ENCODE assay signal across 17 mouse cellular contexts in genomic region chr17:85928543-85928942, GRCm38 (mm10).
DNase-seq lines count a peak whose midpoint lies in the region; ATAC-seq lines count a peak whose summit lies in the region.
"Had no signal": no experiment of that assay in that cellular context is flagged by ENCODE, and none has a peak within 500 bp of the region (broad histone marks: within the 10 kb centered on the region; RNA-seq: fewer than 3 reads in every experiment).

No protein-coding gene starts in this region.

- H3K9me3 ChIP-seq in kidney, embryonic 15.5 days (replicated peaks) = no peaks in the 10 kb centered on the region
- no peaks in the 10 kb centered on the region for H3K9me3 ChIP-seq in limb, embryonic 12.5 days
- H3K9me3 ChIP-seq: heart, embryonic 10.5 days; midbrain, embryonic 12.5 days had no signal

- no peaks in the 10 kb centered on the region for H3K36me3 ChIP-seq in kidney, embryonic 15.5 days
- H3K36me3 ChIP-seq in limb, embryonic 12.5 days = no peaks in the 10 kb centered on the region
- H3K36me3 ChIP-seq: heart, embryonic 10.5 days; midbrain, embryonic 12.5 days had no signal

- no peak overlapping the region for H3K9ac ChIP-seq in kidney, embryonic 15.5 days
- H3K9ac ChIP-seq in limb, embryonic 12.5 days (replicated peaks) = no peak overlapping the region
- H3K9ac ChIP-seq: forebrain, postnatal 0 days; midbrain, embryonic 12.5 days had no signal

- peak; percentile 26 to 38 for DNase-seq in cerebellum, postnatal 10 days
- no peak for DNase-seq in cerebellum, postnatal 36 days
- no peak for DNase-seq in kidney, postnatal 4 days
- DNase-seq in mesoderm, embryonic 11.5 days (ENCODE audit: low read depth, low spot score) = peak; percentile 43
- no peak for DNase-seq in cerebellum, postnatal 4 days (ENCODE audit: low spot score in 2 of 2)
- no peak for DNase-seq in layer of hippocampus, adult 18-20 months (ENCODE audit: low spot score in 2 of 2)
- DNase-seq: forebrain, postnatal 0 days; gastrocnemius, postnatal 10 days; heart, postnatal 36 days; kidney, postnatal 10 days; left cerebral cortex, postnatal 4 days; lung, postnatal 10 days; right cerebral cortex, postnatal 4 days had no signal

- WGBS in kidney, embryonic 15.5 days = 19% methylated on average over 2 of the region's 2 CpGs
- 8% methylated on average over 2 of the region's 2 CpGs for WGBS in limb, embryonic 12.5 days

- no peak overlapping the region for H3K27ac ChIP-seq in kidney, embryonic 15.5 days
- H3K27ac ChIP-seq in limb, embryonic 12.5 days = 0 out of 2 replicates have a peak overlapping the region, but pooled peaks have one; percentile 31
- H3K27ac ChIP-seq: heart, embryonic 10.5 days; midbrain, embryonic 12.5 days had no signal

- H3K4me2 ChIP-seq in kidney, embryonic 15.5 days = no peak overlapping the region
- no peak overlapping the region for H3K4me2 ChIP-seq in limb, embryonic 12.5 days
- H3K4me2 ChIP-seq: midbrain, embryonic 12.5 days had no signal

- H3K4me3 ChIP-seq in kidney, embryonic 15.5 days (replicated peaks) = no peak overlapping the region
- H3K4me3 ChIP-seq in limb, embryonic 12.5 days (replicated peaks) = no peak overlapping the region
- H3K4me3 ChIP-seq: heart, embryonic 10.5 days; midbrain, embryonic 12.5 days had no signal

- ATAC-seq in kidney, embryonic 15.5 days (replicated peaks; ENCODE audit: low FRiP score) = 0 out of 2 replicates have a peak, but pooled peaks have one; percentile 6
- ATAC-seq in limb, embryonic 12.5 days (ENCODE audit: insufficient number of reproducible peaks, insufficient read depth, low FRiP score, low TSS enrichment, low read depth) = no peak
- ATAC-seq: forebrain, postnatal 0 days had no signal

- H3K4me1 ChIP-seq in kidney, embryonic 15.5 days = peaks cover 15% of the 10 kb centered on the region
- peaks cover 61% of the 10 kb centered on the region for H3K4me1 ChIP-seq in limb, embryonic 12.5 days (replicated peaks)

- H3K27me3 ChIP-seq in kidney, embryonic 15.5 days = peaks cover 44% of the 10 kb centered on the region
- peaks cover 51% of the 10 kb centered on the region for H3K27me3 ChIP-seq in limb, embryonic 12.5 days
- H3K27me3 ChIP-seq: midbrain, embryonic 12.5 days had no signal

Comparison
In these comparisons a context has a peak if more than half of its experiments do, and no peak if none do; other contexts are left out.
1. DNase-seq: peak in cerebellum, postnatal 10 days (2 of 2) and mesoderm, embryonic 11.5 days (single experiment); none in cerebellum, postnatal 36 days (0 of 2), kidney, postnatal 4 days (0 of 2), cerebellum, postnatal 4 days (0 of 2) and layer of hippocampus, adult 18-20 months (0 of 2).